In the genomic region with DNA sequence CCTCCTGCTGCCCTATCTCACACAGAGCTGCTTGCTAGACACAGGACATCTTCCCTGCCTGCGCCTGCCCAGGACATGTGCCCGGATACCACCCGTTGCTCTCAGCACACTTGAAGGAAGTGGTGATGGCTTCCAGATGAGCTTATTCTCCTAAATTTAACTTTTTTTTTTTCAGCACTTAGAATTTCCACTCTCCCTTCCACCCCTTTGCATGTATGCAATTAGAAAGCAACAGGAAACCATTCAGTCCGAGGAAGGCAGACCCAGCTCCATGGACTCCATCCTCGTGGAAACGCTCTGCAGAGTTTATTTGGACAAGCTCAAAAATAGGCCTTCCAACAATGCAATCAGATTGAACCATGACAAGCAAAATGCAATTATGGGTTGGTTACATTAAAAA, we compare ENCODE assay signal across 26 mouse cellular contexts. TPM values are rescaled to one million over a fixed set of nuclear protein-coding genes. Genes with fewer than 3 reads are reported as not detected.
"Had no signal": no experiment of that assay in that cellular context is flagged by ENCODE, and none has a peak within 500 bp of the region (broad histone marks: within the 10 kb centered on the region; RNA-seq: fewer than 3 reads in every experiment).

No protein-coding gene starts in this region.

- H3K9me3 ChIP-seq: limb, embryonic 12.5 days; limb, embryonic 15.5 days; lung, embryonic 15.5 days; megakaryocyte, embryonic 14.5 days; midbrain, embryonic 10.5 days; midbrain, embryonic 13.5 days; neural tube, embryonic 15.5 days had no signal

- H3K4me3 ChIP-seq: layer of hippocampus, adult 2 months; limb, embryonic 12.5 days; limb, embryonic 15.5 days; lung, embryonic 15.5 days; megakaryocyte, embryonic 14.5 days; midbrain, embryonic 10.5 days; midbrain, embryonic 13.5 days; myocyte; neural tube, embryonic 15.5 days had no signal

- H3K27me3 ChIP-seq: limb, embryonic 12.5 days; limb, embryonic 15.5 days; lung, embryonic 15.5 days; midbrain, embryonic 13.5 days; neural tube, embryonic 15.5 days had no signal

- ATAC-seq: intestine, postnatal 0 days; midbrain, embryonic 13.5 days; midbrain, embryonic 16.5 days had no signal

- H3K9ac ChIP-seq: limb, embryonic 12.5 days; limb, embryonic 15.5 days; liver, embryonic 14.5 days; lung, embryonic 15.5 days; midbrain, embryonic 13.5 days; neural tube, embryonic 15.5 days had no signal

- DNase-seq: kidney, adult 2 months; kidney, postnatal 25 days; layer of hippocampus, adult 9-11 months; left cerebral cortex, postnatal 4 days; lung, adult 18-20 months; lung, postnatal 10 days; lung, postnatal 36 days; right cerebral cortex, postnatal 4 days; thymus, adult 2 months; thymus, postnatal 14 days had no signal

- H3K4me1 ChIP-seq: midbrain, embryonic 10.5 days had no signal

- H3K4me2 ChIP-seq: limb, embryonic 12.5 days; limb, embryonic 15.5 days; liver, embryonic 11.5 days; lung, embryonic 15.5 days; midbrain, embryonic 13.5 days; neural tube, embryonic 15.5 days had no signal

- H3K27ac ChIP-seq: kidney, postnatal 0 days; limb, embryonic 12.5 days; limb, embryonic 15.5 days; liver, embryonic 14.5 days; lung, embryonic 15.5 days; midbrain, embryonic 10.5 days; midbrain, embryonic 13.5 days; neural tube, embryonic 15.5 days; stomach, postnatal 0 days had no signal

RNA-seq across cellular contexts. Expression of a gene that starts 26.2 kb away (rescaled TPM):
- polyA plus RNA-seq: intestine, postnatal 0 days; kidney, adult 2 months; liver, embryonic 11.5 days; liver, embryonic 14.5 days; lung, embryonic 15.5 days; midbrain, embryonic 10.5 days; stomach, embryonic 14.5 days; stomach, postnatal 0 days; thymus, adult 2 months had no signal
